Mouse (Mus musculus): ENCODE measurements around the gene Bcl7a.

- TF ChIP-seq POLR2A (IDR thresholded peaks at IDR 0.05; ENCODE audit: insufficient read length, low read depth) (no peak), REST (IDR thresholded peaks at IDR 0.05; ENCODE audit: insufficient read depth, insufficient read length) (no peak), MYOG (IDR thresholded peaks at IDR 0.05; ENCODE audit: control insufficient read depth in 1 of 3, insufficient read depth in 1 of 3, insufficient read length in 2 of 3, low read depth in 2 of 3) (no peak), E2F4 (IDR thresholded peaks at IDR 0.05; ENCODE audit: insufficient read depth) (no peak), USF1 (IDR thresholded peaks at IDR 0.05; ENCODE audit: low read depth) (no peak), MAX (IDR thresholded peaks at IDR 0.05; ENCODE audit: low read depth) (no peak), TCF12 (IDR thresholded peaks at IDR 0.05; ENCODE audit: insufficient read depth, poor library complexity, severe bottlenecking) (no peak), POLR2AphosphoS2 (IDR thresholded peaks at IDR 0.05; ENCODE audit: insufficient read length, low read depth) (no peak), CEBPB (IDR thresholded peaks at IDR 0.05; ENCODE audit: insufficient read depth, poor library complexity, severe bottlenecking) (no peak), MYOD1 (IDR thresholded peaks at IDR 0.05; ENCODE audit: control insufficient read depth in 1 of 3, insufficient read length in 2 of 3, low read depth in 2 of 3) (no peak), TCF3 (IDR thresholded peaks at IDR 0.05; ENCODE audit: insufficient read length, low read depth) (no peak), SRF (IDR thresholded peaks at IDR 0.05; ENCODE audit: control insufficient read depth, insufficient read length, low read depth) (no peak)
Measured at GRCm38 (mm10) chr5:123326006-123326750, 17.5 kb upstream of the Bcl7a start.

All from myocyte (in vitro differentiated cells).